Comparison of ENCODE assay signal across 9 mouse cellular contexts in genomic region chr9:48649098-48649766, GRCm38 (mm10). TPM values are rescaled to one million over a fixed set of nuclear protein-coding genes. Genes with fewer than 3 reads are reported as not detected.
DNase-seq lines count a peak whose midpoint lies in the region; ATAC-seq and TF ChIP-seq lines count a peak whose summit lies in the region.
"Had no signal": no experiment of that assay in that cellular context is flagged by ENCODE, and none has a peak within 500 bp of the region (broad histone marks: within the 10 kb centered on the region; RNA-seq: fewer than 3 reads in every experiment).

No protein-coding gene starts in this region.

- peak overlapping the region; percentile 39 for H3K4me3 ChIP-seq in forebrain, embryonic 10.5 days
- H3K4me3 ChIP-seq in heart, embryonic 15.5 days: peak overlapping the region; percentile 42
- peak overlapping the region; percentile 24 for H3K4me3 ChIP-seq in kidney, embryonic 14.5 days (ENCODE audit: low read length)
- peak overlapping the region; percentile 20 for H3K4me3 ChIP-seq in lung, embryonic 14.5 days (ENCODE audit: low read depth, low read length)
- no peak overlapping the region for H3K4me3 ChIP-seq in neural tube, embryonic 14.5 days (ENCODE audit: low read depth, low read length)

- peak overlapping the region; percentile 89 for H3K27ac ChIP-seq in forebrain, embryonic 10.5 days
- no peak overlapping the region for H3K27ac ChIP-seq in heart, embryonic 15.5 days
- H3K27ac ChIP-seq in kidney, embryonic 14.5 days (ENCODE audit: low read depth, low read length): no peak overlapping the region
- H3K27ac ChIP-seq in lung, embryonic 14.5 days (ENCODE audit: low read depth): no peak overlapping the region
- H3K27ac ChIP-seq in neural tube, embryonic 14.5 days (ENCODE audit: low read depth, low read length): no peak overlapping the region

- no peak for TF ChIP-seq CTCF in lung, embryonic 14.5 days (IDR thresholded peaks at IDR 0.05; ENCODE audit: low read depth)

- peaks cover 8% of the 10 kb centered on the region; the same call in 1 of the 2 replicates for H3K9me3 ChIP-seq in forebrain, embryonic 10.5 days
- no peaks in the 10 kb centered on the region for H3K9me3 ChIP-seq in heart, embryonic 15.5 days (replicated peaks)
- H3K9me3 ChIP-seq in kidney, embryonic 14.5 days (ENCODE audit: control insufficient read depth, low read length): peaks cover 4% of the 10 kb centered on the region; the same call in 1 of the 2 replicates
- H3K9me3 ChIP-seq in lung, embryonic 14.5 days (ENCODE audit: low read depth, low read length): peaks cover 5% of the 10 kb centered on the region; the same call in 1 of the 2 replicates
- H3K9me3 ChIP-seq in neural tube, embryonic 14.5 days (ENCODE audit: control insufficient read depth, low read length): no peaks in the 10 kb centered on the region

- intact Hi-C loops in left cerebral cortex, postnatal 4 days (cut with DNase I): loop anchor here (2.0 to 5.0 kb wide), 3 partner anchors 246 to 403 kb away; no protein-coding TSS in a partner anchor

- 1% methylated on average over 22 of the region's 22 CpGs for WGBS in forebrain, embryonic 10.5 days
- 7% methylated on average over 22 of the region's 22 CpGs for WGBS in heart, embryonic 15.5 days
- under 1% methylated on average over 20 of the region's 22 CpGs for WGBS in kidney, embryonic 14.5 days
- WGBS in lung, embryonic 14.5 days: 2% methylated on average over 22 of the region's 22 CpGs
- WGBS in neural tube, embryonic 14.5 days: under 1% methylated on average over 22 of the region's 22 CpGs

- H3K9ac ChIP-seq in heart, embryonic 15.5 days: peak overlapping the region; percentile 38; the same call in 1 of the 2 replicates
- H3K9ac ChIP-seq in kidney, embryonic 14.5 days (ENCODE audit: low read depth, low read length): peak overlapping the region; percentile 45
- H3K9ac ChIP-seq in lung, embryonic 14.5 days: 0 out of 2 replicates have a peak overlapping the region, but pooled peaks have one; percentile 15
- H3K9ac ChIP-seq in neural tube, embryonic 14.5 days (replicated peaks; ENCODE audit: low read depth, low read length): 0 out of 2 replicates have a peak overlapping the region, but pooled peaks have one; percentile 16

- peak overlapping the region; percentile 69 for H3K4me2 ChIP-seq in heart, embryonic 15.5 days
- H3K4me2 ChIP-seq in kidney, embryonic 14.5 days (replicated peaks; ENCODE audit: low read depth, low read length): peak overlapping the region; percentile 61
- H3K4me2 ChIP-seq in lung, embryonic 14.5 days: peak overlapping the region; percentile 55
- H3K4me2 ChIP-seq in neural tube, embryonic 14.5 days (ENCODE audit: low read depth, low read length): peak overlapping the region; percentile 36

- H3K27me3 ChIP-seq in forebrain, embryonic 10.5 days (ENCODE audit: poor library complexity, severe bottlenecking): 0 out of 2 replicates have a peak, but pooled peaks cover 9% of the 10 kb centered on the region
- peaks cover 13% of the 10 kb centered on the region; the same call in 1 of the 2 replicates for H3K27me3 ChIP-seq in heart, embryonic 15.5 days
- H3K27me3 ChIP-seq in kidney, embryonic 14.5 days (ENCODE audit: control insufficient read depth, insufficient read depth, low read length): peaks cover 6% of the 10 kb centered on the region; the same call in 1 of the 2 replicates
- peaks cover 18% of the 10 kb centered on the region for H3K27me3 ChIP-seq in lung, embryonic 14.5 days (ENCODE audit: insufficient read depth, low read length)
- no peaks in the 10 kb centered on the region for H3K27me3 ChIP-seq in neural tube, embryonic 14.5 days (ENCODE audit: control insufficient read depth, insufficient read depth, low read length)

- ATAC-seq in heart, embryonic 15.5 days (replicated peaks; ENCODE audit: insufficient number of reproducible peaks, insufficient read depth, low FRiP score, low read depth): peak; percentile 40
- ATAC-seq in kidney, embryonic 14.5 days (ENCODE audit: low FRiP score, low TSS enrichment): peak; percentile 79
- ATAC-seq in lung, embryonic 14.5 days (ENCODE audit: insufficient read depth): peak; percentile 43; the same call in 1 of the 2 replicates
- ATAC-seq in neural tube, embryonic 14.5 days (ENCODE audit: low read depth): 0 out of 2 replicates have a peak, but pooled peaks have one; percentile 28

- H3K36me3 ChIP-seq in forebrain, embryonic 10.5 days (replicated peaks): no peaks in the 10 kb centered on the region
- no peaks in the 10 kb centered on the region for H3K36me3 ChIP-seq in heart, embryonic 15.5 days
- H3K36me3 ChIP-seq in kidney, embryonic 14.5 days (ENCODE audit: control insufficient read depth, insufficient read depth, low read length): no peaks in the 10 kb centered on the region
- H3K36me3 ChIP-seq in lung, embryonic 14.5 days (ENCODE audit: insufficient read depth): no peaks in the 10 kb centered on the region
- H3K36me3 ChIP-seq in neural tube, embryonic 14.5 days (ENCODE audit: control insufficient read depth, insufficient read depth, low read length): no peaks in the 10 kb centered on the region

- peak; percentile 32 for DNase-seq in left cerebral cortex, postnatal 4 days
- DNase-seq in left cerebral cortex, adult 9 months (ENCODE audit: low spot score in 2 of 2): no peak
- peak; percentile 95 for DNase-seq in forebrain, embryonic 10.5 days (ENCODE audit: extremely low spot score, low spot score)
- no peak for DNase-seq in lung, embryonic 14.5 days
- no peak for DNase-seq in right cerebral cortex, postnatal 25 days

- H3K4me1 ChIP-seq in forebrain, embryonic 10.5 days: peaks cover 87% of the 10 kb centered on the region
- peaks cover 24% of the 10 kb centered on the region for H3K4me1 ChIP-seq in heart, embryonic 15.5 days (replicated peaks)
- peaks cover 25% of the 10 kb centered on the region for H3K4me1 ChIP-seq in kidney, embryonic 14.5 days (ENCODE audit: control insufficient read depth, insufficient read depth, low read length)
- H3K4me1 ChIP-seq in lung, embryonic 14.5 days (ENCODE audit: insufficient read depth): peaks cover 6% of the 10 kb centered on the region; the same call in 1 of the 2 replicates
- H3K4me1 ChIP-seq in neural tube, embryonic 14.5 days (ENCODE audit: control insufficient read depth, insufficient read depth, low read length): peaks cover 19% of the 10 kb centered on the region

RNA-seq across cellular contexts. Expression of gene Nnmt, which starts 44.3 kb away (rescaled TPM):
- 1 to 10 TPM; 7.2 to 8.2 TPM for total RNA-seq in left cerebral cortex, postnatal 4 days (2021)
- polyA plus RNA-seq in forebrain, embryonic 10.5 days (2016; fragmentation: Nextera tagmentation; extraction: Ambion mirVana): 0.73 and 1.2 TPM in 2 replicates
- polyA plus RNA-seq in heart, embryonic 15.5 days (2015; fragmentation: Nextera tagmentation; extraction: Ambion mirVana): 6.2 and 7.2 TPM in 2 replicates
- 0.55 and 1.7 TPM in 2 replicates for polyA plus RNA-seq in kidney, embryonic 14.5 days (2014; fragmentation: Nextera tagmentation; extraction: Ambion mirVana)
- polyA plus RNA-seq in lung, embryonic 14.5 days (2014; fragmentation: Nextera tagmentation; extraction: Ambion mirVana): 0.61 and 0.71 TPM in 2 replicates
- 0.44 TPM in 1 of 2 replicates, not detected in the other for polyA plus RNA-seq in neural tube, embryonic 14.5 days (2014; fragmentation: Nextera tagmentation; extraction: Ambion mirVana)
- total RNA-seq: MEL had no signal

Comparison
In these comparisons a context has a peak if more than half of its experiments do, and no peak if none do; other contexts are left out.
1. DNase-seq: peak in left cerebral cortex, postnatal 4 days (single experiment) and forebrain, embryonic 10.5 days (single experiment); none in left cerebral cortex, adult 9 months (0 of 2), lung, embryonic 14.5 days (single experiment) and right cerebral cortex, postnatal 25 days (single experiment).
2. ATAC-seq: peak in every context shown above with its lines; median percentile 79 in kidney, embryonic 14.5 days; 43 in lung, embryonic 14.5 days; 40 in heart, embryonic 15.5 days; 28 in neural tube, embryonic 14.5 days.
3. Peak in every context shown above with its lines, with median percentiles within 50 percentile points of each other: H3K4me2 ChIP-seq and H3K9ac ChIP-seq.